Mouse (Mus musculus) gastrocnemius, adult 18-20 months (tissue): ENCODE measurements at regions not wholly inside any gene's neighbourhood (a gene's known extent, or its start where the extent isn't known, plus 50 kb on each side); places are given as distances from the start of the nearest gene placed in this dataset.
"Not testable (repeated sequence)": the region's sequence is repeated elsewhere in the genome, so short reads cannot be mapped to it uniquely, and the experiment has no call there.

Experiments used
- DNase-seq: peaks from one replicate; pipeline ENCODE4 v3.0.0; 2021; ENCODE audit warnings: low spot score

DNA sequence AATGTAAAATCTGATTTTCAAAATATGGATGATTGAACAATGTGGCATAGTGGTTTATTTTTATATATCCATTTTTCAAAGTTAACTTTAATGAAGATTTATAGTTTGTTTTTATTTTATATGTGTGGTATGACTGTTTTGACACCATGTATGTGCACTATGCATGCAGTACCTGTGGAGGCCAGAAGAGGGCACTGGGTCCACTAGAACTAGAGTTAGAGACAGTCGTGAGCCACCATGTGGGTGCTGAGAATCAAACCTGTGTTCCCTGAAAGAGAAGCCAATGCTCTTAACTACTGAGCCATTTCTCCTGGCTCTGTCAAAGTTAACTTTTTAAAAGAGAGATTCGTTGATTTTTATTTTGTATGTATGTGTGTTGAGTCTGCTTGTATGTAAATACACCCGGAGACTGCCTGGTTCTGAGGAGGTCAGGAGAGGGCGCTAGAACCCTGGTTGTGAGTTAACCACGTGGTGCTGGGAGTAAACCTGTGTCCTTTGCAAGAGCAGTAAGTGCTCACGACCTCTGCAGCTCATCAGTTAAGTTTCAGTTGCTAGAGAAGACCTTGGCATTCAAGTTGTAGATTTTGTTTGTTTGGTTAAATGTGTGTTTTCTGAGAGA lies 266.3 kb upstream of the Nr5a2 start:
- no peak for DNase-seq

DNA sequence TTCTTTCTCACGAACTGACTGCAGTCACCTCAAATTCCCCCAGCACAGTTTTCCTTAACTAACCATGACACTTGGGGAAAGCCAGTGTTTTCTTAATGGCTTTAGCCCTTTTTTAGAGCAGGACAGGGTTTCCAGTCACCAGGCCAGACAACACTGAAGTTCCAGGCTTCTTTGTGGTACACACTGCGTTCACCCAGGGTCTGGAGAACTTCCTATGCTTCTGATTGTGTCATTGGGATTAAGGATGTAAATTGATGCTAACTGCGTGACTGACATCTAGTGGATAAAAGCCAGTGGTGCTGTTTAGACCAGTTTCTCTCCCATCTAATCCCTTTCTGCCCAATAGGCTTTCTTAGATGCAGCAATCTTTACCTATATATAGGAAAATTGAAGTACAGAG lies 265.2 kb upstream of the Nr5a2 start:
- DNase-seq: no peak

DNA sequence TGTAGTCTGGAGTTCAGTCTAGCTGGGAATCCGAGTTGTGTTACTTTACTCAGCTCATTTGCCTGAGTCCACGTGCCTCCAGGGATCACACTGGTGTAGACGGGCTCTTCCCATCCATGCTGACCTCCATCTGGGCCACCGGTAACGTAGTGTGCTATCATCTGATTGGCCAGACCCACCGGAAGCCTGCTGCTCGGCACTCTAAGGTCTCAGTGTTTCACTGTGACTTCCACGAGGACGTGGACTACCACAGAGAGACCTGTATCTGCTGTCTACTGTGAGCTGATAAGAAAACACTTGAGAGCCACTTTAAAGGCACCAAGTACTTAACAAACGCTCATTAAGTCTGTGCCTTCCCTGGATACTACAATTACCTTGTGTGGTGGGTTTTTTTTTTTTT lies 262.8 kb upstream of the Nr5a2 start:
- no peak for DNase-seq

DNA sequence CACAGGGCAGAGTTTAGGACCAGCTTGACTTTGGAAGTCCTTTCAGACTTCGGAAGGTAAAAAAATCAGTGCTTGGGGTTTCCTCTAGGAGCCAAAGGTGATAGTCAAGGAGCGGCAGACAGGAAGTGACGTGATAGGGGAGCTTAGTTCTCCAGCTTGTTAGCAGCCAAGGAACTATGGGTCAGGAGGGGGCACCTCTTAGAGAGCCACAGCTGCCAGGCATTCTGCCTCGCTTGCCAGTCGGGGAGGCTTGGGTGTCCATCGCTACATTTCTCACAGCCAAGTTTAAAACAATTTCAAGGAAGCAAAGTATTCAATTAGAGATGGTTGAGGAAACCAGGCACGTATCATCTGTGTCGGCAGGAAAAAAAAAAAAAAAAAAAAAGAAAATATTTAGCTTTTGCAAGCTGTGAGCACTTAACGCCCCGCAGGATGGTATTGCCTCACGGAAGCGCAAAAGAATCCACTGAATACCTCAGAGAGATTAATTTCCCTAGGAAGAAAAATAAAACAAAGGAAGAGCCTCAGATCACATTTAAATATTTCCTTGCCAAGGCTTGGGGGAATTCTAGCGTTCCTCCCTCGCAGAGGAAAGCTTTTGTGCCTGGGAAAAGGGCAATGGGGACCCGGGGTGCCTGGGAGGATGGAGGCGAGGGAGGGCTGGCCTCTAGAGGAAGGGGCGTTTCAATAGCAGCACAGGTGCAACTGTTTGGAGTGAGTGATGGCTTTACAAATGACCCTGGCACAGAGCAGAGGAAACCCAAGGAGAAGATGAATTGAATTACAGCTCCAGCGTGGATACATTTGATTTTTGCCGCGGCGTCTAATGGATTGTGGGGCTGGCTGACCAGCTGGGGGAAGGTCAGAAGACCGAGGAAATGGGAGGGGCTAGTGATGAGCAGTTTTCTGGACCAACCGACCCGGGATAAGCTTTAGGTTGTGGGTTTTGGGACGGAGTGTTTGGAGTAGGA lies 261.1 kb upstream of the Nr5a2 start:
- no peak for DNase-seq

DNA sequence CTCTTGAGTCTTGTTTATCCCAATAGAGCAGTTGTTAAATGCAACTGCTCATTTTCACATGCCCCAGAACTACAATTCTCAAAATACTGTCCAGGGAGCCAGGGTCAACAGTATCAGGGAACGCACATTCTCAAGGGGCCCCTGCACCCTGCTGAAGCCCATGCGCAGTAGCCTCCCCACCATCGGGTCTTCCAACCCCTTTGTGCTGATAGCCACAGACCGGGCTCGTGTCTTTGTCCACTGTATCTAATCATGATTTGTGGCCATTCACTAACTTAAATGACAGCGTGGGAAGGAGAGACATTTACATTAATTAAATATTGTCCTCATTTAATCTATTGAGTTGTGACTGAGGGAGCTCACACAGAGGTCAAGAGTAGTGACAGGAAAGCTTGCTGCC lies 260.0 kb upstream of the Nr5a2 start:
- DNase-seq: no peak

DNA sequence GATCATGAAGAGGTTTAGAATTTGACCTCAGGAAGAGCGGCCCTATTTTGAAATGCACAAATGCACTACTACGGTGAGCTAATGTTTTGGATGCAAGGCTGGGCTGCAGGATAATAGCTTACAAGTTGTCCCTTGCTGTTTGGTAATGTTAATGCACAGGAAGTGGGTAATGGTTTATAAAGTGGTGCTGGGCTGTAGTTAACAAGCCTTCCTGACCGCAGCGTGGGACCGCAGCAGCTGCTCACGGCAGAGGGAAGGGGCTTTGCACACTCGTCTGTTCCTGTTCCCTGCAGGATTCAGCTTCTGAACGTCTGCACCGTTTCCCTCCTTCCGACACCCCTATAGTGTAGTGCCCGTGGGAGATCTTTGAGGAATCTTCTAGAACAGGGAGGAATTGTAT lies 258.4 kb upstream of the Nr5a2 start:
- no peak for DNase-seq

DNA sequence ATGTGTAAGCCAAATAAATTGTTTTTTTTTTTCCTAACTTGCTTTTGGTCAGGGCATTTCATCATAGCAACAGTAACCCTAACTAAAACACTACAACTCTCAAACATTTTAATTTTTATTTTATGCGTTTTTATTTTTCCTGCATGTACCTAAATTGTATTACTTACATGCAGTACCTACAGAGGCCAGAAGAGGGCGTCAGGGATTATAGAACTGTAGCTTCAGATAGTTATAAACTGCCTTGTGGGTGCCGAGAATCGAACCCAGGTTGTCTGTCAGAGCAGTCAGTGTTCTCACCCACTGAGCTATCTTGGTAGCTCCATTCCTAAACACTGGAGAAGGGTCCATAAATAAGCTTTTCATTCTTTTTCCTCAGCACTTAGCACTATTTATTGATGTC lies 257.8 kb upstream of the Nr5a2 start:
- DNase-seq: no peak

DNA sequence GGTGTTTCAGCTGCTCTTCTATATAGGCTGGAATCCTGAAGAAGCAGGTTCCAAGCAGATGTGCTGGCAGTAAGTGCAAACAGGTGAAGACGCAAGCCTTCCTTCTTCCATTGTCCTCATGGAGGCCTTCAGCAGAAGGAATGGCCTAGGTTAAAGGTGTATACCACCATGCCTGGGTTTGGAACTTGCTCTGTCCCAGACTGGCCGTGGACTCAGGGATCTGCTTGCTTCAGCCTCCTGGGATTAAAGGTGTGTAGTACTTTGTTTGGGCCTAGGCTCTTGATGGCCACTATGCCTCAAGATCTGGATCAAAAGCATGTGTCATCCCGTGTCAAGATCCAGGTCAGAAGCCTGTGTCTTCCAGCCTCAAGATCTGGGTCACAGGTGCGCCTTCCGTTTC lies 257.0 kb upstream of the Nr5a2 start:
- DNase-seq: no peak

DNA sequence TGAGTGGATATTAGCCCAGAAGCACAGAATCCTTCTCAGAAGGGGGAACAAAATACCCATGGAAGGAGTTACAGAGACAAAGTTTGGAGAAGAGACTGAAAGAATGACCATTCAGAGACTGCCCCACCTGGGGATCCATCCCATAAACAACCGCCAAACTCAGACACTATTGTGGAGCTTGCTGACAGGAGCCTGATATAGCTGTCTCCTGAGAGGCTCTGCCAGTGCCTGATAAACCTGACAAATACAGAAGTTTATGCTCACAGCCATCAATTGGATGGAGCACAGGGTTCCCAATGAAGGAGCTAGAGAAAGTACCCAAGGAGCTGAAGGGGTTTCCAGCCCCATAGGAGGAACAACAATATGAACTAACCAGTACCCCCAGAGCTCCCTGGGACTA lies 254.1 kb upstream of the Nr5a2 start:
- not testable (repeated sequence) for DNase-seq

DNA sequence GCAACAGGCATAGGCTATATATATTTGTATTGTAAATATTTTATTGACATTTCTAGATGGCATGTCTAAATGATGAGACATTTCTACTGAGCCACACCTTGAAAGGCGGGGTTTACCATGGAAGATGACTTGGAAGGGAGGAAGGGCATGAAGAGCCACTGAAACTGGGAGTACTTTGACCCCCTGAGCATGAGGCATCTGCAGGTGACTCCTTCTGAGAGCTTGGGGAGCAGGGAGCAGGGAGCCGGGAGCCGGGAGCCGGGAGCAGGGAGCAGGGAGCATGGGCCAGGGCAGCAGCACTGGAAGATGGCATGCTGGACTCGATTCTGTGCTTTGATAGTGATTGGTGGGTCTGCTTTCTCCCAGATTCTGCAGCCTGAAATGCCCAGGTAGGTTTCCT lies 253.5 kb upstream of the Nr5a2 start:
- DNase-seq: no peak

DNA sequence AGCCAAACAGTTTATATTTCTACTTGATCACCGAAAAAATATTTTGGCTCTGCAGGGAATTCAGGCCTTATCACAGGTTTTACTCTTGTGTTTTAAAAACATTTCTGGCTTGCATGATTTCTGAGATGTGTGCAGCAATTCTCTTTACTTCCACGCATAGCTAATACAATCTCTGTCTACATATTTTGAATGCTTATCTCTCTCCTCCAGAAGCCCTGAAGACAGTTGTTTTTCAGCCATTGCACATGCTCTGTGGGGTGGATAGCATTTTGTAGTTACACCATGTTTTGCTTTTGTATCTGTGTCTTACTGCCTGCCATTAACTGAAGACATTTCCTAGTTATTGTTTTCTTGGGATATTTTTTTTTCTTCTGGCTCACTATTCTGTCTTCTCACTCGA lies 252.6 kb upstream of the Nr5a2 start:
- DNase-seq: no peak

DNA sequence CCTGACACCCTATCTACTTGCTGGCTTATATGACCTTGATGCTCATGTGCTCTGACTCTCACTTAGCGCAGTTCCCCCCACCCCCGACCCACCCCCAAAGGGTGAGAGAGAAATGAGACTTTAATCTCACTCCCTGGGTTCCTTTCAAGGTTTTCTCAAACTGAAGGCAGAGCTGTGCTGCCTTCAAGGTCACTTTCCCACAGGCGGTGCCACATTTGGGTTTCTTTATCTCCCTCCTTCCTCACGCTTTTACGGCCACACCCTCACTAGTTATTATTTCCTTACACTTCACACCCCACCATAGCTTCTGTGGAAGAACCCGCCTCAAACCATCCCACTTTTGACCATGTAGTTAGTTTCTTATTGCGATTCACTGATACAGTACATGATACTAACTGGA lies 244.1 kb upstream of the Nr5a2 start:
- DNase-seq: no peak

DNA sequence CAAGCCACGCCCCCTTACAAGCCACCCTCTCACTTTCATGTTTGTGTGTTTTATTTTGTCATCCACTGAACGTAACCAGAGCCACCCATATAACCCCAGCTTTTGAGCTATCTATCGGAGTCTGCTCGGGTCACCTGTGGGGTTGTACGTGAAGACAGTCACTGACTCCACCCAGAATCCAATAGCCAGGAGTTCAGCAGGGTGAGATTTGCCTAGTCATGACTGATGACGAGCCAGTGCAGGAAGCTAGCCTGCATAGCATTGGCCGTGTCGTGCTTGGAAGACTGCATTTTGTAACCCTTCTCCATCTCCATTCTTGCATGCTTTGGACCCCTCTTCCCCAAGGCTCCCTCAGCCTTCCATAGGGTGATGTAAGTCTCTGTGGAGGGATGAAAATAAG lies 243.3 kb upstream of the Nr5a2 start:
- DNase-seq: no peak

DNA sequence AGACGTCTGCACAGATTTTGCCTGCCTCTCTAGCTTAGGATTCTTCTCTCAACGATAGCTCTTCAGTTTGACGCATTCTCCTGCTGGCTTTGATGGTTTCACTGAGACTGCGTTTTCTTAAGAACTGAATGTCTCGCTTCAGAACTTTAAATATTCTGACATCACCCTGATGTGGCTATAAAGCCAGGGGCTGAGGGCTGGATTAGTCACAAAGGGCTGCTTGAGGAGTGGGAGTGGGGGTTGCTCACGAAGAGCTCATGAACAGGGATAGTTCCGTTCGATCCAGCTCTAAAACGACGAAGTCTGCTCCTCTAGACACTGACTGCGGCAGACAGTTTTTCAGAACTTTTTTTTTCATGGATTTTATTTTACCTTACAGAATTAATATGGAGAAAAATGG lies 240.7 kb upstream of the Nr5a2 start:
- no peak for DNase-seq

DNA sequence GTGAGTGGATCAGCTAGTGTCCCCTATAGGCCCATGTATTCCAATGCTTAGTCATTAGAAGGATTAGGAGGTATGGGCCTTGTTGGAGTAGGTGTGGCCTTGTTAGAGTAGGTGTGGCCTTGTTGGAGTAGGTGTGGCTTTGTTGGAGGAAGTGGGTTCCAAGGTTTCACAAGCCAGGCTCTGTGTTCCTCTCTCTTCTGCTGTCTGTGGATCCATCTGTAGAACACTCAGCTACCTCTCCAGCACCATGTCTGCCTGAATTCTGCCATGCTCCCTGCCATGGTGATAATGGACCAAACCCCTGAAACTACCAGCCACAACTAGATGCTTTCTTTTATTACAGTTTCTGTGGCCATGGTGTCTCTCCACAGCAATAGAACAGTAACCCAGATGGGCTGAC lies 235.7 kb upstream of the Nr5a2 start:
- DNase-seq: no peak

DNA sequence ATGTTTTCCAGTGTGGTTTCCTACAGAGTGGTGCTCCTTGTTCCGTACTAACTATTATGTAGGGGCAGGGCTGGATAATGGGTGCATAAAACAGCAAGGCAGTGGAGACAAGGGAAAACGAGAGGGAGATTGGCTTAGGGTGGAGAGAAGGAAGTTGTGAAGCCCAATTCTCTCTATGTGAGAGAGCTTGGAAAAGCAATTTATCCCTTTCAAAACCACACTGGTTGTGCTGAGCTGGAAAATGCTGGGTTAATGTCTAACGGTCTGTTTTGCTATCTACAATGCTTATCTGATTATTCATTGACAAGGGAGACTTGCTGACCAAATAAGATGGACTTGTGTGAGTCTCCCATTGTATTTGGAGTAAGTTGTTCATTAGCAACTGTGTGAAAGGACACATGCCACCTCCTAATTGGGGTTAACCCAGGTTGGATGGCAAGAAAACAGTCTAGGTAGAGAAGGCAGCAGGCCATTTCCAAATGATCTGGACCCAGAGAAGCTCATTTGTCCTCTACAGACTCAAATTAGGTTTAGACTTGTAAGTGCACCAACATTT lies 234.9 kb upstream of the Nr5a2 start:
- DNase-seq: no peak

DNA sequence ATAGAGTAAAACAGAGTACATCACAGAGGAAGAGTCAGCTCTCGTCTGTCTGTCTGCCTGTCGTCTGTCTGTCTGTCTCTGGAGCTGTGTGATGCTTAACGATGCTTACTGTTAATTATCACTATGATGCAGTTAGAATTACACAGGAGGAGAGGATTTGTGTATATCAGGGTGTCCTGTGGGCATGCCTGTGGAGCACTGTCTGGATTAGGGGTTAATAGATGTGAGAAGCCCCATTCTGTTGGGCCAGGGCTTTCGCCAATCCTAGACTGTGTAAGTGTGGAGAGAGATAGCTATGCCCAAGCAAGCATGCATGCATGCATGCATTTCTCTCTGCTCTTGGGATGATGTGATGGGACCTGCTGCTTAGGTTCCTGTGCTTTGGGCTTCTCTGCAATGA lies 218.0 kb upstream of the Nr5a2 start:
- no peak for DNase-seq

DNA sequence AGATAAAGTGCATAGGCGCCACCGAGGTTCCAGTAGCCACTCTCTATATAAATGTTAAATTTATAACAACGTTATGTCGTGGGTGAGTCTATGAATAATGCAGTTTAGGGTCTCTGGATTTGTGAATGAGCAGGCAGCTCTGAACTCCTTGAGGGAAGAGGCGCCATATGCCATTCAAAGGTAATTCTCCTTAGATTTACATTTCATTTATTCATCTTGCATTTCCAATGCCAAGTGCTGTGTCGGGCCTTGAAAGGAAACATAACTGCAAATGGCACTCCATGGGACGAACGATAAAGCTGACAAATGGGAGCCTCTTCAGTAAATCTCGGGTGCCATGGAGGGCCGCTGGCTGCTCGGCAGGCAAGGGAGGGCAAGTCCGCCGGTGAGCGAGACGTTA lies 216.4 kb upstream of the Nr5a2 start:
- DNase-seq: no peak

DNA sequence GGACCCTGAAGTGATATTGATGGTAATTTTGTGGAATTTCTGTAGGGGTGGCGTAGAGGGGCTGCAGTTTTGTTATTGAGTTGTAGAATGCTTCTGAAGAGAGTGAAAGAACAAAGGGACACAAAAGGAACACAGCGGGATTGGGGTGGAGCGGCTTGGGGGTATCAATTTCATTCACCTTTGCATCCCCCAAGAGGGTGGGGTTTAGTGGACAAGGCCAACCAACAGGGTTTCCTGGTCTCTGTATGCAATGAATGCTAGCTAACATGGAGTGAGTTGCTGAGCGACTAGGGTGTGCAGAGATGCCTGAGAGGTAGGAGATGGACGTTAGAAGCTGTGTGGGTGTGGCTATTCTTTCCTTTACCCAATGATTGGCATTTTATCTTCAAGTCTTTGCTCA lies 213.8 kb upstream of the Nr5a2 start:
- DNase-seq: no peak

DNA sequence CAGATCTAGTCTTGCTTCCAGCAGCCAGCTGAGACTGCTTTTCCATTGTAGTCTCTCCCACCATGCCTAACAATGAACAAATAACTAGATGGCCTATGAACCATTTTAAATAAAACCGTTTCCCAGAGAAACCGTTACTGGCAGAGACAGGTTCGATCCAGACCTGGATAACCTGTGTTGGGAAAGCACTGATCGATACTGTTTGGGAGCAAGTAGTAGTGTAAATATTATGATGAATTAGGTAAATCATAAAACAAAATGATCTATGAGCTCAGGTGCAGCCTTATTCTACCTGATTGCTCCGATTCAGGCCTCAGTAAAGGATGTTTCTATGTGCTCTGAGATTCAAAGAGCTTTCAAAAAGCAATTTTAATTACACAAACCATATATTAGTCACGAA lies 211.9 kb upstream of the Nr5a2 start:
- no peak for DNase-seq

DNA sequence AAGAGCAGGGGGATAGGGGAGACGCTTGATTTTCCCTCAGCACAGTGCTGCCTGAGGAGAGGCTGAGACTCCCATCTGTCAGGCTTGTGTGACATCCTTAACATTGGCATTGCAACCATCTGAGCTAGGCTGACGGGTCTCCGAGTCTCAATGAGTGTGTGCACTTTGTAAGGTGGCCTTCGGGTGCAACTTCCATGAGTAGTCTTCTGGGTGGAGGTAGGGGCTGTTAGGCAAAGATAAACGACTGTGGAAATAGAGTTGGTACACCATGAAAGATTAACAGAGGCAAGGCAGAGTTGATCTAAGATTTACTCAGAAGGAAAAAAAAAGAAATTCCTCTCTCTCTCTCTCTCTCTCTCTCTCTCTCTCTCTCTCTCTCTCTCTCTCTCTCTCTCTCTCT lies 211.2 kb upstream of the Nr5a2 start:
- no peak for DNase-seq

DNA sequence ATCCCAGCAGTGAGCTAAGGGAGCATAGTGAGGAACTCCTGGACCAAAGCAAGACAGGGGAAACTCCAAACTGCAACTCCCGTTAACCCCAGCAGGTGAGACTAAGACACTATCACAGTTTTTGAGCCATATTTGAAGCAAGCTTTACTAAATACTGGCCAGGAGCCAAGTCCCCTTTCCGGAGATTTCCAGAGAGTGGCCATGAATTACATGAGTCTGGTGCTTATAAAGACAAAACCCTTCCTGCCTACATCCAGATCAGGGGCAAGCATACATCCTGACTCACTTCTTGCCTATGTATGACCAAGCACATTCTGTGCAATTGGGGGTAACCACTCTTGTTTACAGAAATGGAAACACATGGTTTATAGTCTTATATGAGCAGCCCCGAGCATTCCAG lies 187.6 kb upstream of the Nr5a2 start:
- DNase-seq: no peak
